Mouse (Mus musculus): ENCODE data around the gene Pdha1.

Gene Pdha1

DNA sequence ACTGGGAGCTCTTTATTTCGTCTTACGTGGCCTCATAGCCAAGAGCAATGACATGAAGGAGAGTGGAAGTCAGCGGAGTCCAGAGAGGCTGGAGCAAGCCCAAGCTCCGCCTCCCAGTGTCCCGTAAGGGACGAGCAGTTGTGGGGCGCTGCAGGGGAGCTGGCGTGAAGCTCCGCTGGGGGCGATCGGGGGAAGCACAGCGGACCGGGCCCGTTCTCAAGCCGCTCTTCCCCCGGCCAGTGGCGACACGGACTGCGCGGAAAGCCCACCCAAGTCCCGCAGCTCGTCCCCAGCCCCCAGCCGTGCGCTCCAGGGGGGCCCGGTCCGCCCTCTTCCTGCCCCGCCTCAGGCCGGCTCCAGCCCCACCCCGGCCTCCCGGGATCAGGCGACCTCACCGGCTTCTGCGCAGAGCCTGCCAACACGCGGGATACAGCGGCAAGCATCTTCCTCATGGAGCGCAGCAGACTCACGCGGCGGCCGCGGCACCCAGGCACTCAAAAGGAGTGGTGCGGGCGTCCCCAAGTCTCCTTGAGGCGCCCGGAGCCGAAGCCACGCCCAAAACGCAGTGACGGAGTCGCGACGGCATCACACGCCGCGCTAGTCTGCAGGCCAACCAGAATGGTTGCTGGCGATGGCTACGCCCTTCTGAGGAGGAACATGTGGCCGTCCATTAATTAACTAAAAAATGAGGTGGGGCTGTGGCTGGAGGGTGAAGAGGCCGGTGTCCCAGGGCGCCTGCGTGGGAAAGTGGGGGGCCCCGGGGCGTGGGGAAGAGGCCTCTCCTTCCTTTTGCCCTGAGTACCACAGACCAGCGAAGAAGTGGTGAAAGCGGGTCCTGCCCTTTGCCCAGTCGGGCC lies at the start of gene Pdha1:
Gene Pdha1, minus strand, starts transcription at position 553 of the 857 bp plus-strand sequence.
- DNase-seq (ENCODE audit: inconsistent age in 2 of 2, low spot score in 1 of 2), result peak; percentile 89 to 95

GRCm38 (mm10) chrX:160179032-160179431 lies 40.8 kb upstream of the Pdha1 start:
- peak in 1 of 2 experiments; percentile 29 for DNase-seq (ENCODE audit: inconsistent age in 2 of 2, low spot score in 1 of 2)

DNA sequence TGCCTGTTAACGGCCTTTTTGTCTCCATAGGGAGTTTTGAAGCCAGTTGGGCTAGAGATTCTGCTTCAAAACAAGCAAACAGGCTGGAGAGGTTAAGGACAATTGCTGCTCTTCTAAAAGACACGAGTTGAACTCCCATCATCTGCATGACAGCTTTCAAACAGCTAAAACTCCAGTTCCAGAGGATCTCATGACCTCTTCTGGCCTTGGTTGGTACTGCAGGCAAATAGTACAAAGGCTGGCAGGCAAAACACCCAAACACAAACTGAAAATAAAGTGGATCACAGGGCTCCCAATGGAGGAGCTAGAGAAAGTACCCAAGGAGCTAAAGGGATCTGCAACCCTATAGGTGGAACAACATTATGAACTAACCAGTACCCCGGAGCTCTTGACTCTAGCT lies 31.9 kb upstream of the Pdha1 start:
- DNase-seq (ENCODE audit: inconsistent age in 2 of 2, low spot score in 1 of 2), result peak; percentile 41 to 84

DNA sequence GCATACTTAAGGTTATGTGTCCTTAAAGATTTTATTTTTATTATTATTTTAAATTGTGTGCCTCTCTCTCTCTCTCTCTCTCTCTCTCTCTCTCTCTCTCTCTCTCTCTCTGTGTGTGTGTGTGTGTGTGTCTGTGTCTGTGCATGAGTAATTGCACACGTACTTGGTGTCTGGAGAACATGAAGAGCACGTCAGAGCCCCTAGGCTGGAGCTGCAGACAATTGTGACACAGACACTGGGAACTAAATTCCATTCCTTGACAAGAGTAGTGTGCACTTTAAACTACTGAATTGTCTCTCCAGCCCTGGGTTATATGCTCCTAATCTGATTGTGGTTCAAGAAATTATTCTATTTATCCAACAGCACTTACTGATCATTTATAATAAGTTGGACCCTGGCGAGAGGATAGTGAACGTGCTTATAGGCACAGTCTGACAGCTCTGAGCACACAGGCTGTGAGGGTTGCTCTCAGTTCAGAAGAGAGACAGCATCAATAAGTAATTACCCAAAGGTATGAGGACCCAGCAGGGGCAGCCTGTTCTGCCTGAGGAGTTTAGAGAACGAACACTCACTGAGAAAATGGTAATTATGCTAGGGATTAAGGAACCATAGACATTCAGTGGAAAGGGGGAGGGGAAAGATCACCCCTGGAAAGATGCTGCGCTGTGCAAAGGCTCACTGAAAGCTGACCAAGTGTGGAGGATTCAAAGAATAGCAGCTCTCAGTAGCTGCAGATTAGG lies 28.2 kb upstream of the Pdha1 start:
- no peak for DNase-seq (ENCODE audit: inconsistent age in 2 of 2, low spot score in 1 of 2)

DNA sequence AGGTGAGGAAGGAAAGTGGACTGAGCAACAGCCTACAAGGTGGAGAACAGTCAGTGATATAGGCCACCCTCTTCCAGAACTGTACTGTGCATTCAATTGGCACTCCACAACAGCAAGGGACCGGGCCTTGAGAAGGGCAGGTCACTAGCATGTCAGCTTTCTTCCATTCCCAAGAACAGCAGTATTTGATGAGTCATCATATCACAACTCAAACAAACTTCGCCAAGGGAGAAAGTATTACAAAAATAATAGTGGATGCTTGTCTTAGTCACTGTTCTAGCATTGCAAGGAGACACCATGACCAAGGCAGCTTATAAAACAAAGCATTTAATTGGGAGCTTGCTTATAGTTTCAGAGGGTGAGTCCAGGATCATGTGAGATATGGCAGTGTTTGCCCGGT lies 26.0 kb upstream of the Pdha1 start:
- DNase-seq (ENCODE audit: inconsistent age in 2 of 2, low spot score in 1 of 2), result no peak

GRCm38 (mm10) chrX:160153147-160153815 lies 15.1 kb upstream of the Pdha1 start:
- DNase-seq (ENCODE audit: inconsistent age in 2 of 2, low spot score in 1 of 2), result peak in 1 of 2 experiments; percentile 59

DNA sequence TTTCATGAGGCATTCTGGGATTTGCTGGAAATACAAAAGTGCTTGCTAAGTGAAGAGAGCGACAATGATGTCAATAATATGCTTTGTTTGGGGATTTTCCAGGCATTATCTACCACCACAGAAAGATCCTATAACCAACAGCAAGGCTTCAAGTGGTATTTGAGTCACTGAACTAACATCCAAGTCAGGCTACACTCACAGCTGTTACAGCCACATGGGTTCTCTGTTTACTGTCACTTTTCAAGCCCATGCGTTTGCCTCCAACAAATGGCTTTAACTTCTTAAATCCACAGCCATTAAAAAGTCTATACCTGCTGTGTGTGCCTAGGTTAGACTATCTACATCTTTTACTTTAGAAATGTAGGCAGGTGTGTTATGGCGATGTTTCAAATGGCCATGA lies 10.6 kb upstream of the Pdha1 start:
- DNase-seq (ENCODE audit: inconsistent age in 2 of 2, low spot score in 1 of 2), result no peak

GRCm38 (mm10) chrX:160147406-160147805 lies 9.2 kb upstream of the Pdha1 start:
- DNase-seq (ENCODE audit: inconsistent age in 2 of 2, low spot score in 1 of 2), result peak in 1 of 2 experiments; percentile 35

DNA sequence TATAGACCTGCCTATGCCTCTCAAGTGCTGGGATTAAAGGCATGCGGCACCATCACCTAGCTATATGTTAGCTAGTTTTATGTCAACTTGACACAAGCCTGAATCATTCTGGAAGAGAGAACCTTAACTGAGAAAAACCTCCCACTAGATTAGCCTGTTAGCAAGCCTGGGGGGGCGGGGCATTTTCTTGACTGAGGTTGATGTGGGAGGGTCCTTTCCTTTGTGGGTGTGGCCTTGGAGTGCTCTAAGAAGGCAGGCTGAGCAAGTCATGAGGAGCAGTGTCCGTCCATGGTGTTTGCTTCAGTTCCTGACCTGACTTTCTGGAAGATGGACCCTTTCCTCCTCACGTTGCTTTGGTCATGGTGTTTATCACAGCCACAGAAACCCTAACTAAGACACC lies 8.6 kb upstream of the Pdha1 start:
- no peak for DNase-seq (ENCODE audit: inconsistent age in 2 of 2, low spot score in 1 of 2)

GRCm38 (mm10) chrX:160137177-160137860 lies 894 bp downstream of the Pdha1 start:
- no peak for DNase-seq (ENCODE audit: inconsistent age in 2 of 2, low spot score in 1 of 2)

- no peak for DNase-seq (ENCODE audit: inconsistent age in 2 of 2, low spot score in 1 of 2)
Measured at GRCm38 (mm10) chrX:160136153-160136552, 2.1 kb downstream of the Pdha1 start.

- no peak for DNase-seq (ENCODE audit: inconsistent age in 2 of 2, low spot score in 1 of 2)
Measured at GRCm38 (mm10) chrX:160135719-160136118, 2.5 kb downstream of the Pdha1 start.

DNA sequence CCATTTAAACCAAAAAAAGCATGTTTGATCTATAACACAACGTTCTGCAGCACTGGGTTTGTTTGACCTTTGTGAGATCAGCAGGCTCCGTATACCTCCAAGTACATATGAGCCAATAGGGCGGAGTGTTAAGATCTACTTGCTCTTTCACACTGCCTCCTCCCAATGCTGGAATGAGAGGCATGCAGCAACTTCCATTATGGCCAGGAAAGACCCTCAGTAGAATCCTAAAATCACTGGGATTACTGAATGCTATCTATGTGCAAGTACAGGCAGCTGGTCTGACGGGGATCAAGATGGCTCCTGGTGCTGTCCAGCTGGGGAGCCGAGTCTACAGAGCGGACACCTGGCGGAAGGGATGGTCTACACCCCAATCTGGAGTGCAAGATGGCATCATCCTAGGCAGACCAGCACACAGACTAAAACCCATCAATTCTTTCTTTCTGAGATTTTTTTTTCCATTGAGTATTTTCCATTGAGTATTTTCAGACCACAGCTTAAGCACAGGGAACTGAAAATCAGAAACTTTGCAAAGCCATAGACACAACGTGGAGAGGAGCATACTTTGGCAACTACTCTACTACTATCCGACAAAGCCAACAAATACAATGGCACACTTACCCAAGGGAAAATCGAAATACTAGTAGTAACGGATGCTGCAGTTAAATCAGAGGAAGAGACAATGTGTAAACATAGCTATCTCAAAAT lies 3.9 kb downstream of the Pdha1 start:
- no peak for DNase-seq (ENCODE audit: inconsistent age in 2 of 2, low spot score in 1 of 2)

- DNase-seq (ENCODE audit: inconsistent age in 2 of 2, low spot score in 1 of 2), result peak; percentile 25 to 77
Measured at GRCm38 (mm10) chrX:160116658-160117057, 21.6 kb downstream of the Pdha1 start.

DNA sequence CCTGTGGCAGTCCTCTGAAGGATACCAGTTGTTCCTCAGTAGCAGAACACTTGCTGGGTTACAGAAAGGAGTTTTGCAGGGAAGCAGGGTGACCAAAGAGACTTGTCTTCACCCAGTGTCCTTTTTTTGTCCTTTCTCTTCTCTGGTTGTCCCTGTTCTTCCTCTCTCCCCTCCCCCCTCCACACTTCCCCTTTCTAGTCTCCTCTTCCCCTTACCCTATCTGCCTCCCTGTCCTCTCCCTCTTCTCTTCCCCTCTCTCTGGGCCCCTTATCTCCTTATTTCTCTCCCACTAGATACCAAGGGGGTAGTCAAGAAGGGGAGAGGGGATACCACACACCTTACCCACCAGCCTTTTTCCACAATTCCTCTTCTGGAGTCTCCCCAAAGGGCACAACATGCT lies 22.1 kb downstream of the Pdha1 start:
- DNase-seq (ENCODE audit: inconsistent age in 2 of 2, low spot score in 1 of 2), result no peak

GRCm38 (mm10) chrX:160113777-160114176 lies 24.4 kb downstream of the Pdha1 start:
- no peak for DNase-seq (ENCODE audit: inconsistent age in 2 of 2, low spot score in 1 of 2)

- DNase-seq (ENCODE audit: inconsistent age in 2 of 2, low spot score in 1 of 2), result no peak
Measured at GRCm38 (mm10) chrX:160107817-160108216, 30.4 kb downstream of the Pdha1 start.

DNA sequence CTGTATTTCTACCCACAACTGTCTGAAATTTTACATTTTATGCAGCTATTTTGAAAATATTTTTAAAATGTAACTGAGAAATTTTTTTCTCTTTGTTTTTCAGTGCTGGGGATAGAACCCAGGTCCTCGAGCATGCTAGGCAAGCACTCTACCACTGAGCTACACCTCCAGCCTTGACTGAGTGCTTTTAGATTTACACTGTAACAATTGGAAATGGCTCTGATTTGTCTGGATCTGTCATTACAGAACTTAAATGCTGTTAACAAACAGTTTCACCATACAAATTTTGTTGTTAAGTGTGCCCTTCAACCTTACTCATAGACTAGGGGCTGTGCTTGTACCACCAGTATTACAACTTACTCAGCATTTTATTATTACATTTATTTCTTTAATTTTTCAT lies 46.2 kb downstream of the Pdha1 start:
- no peak for DNase-seq (ENCODE audit: inconsistent age in 2 of 2, low spot score in 1 of 2)
